Mouse (Mus musculus) monocyte, adult 2 months (primary cell): ENCODE measurements around the gene Ilk.

Source experiments
- DNase-seq, 2 experiments: peaks; one replicate each; pipeline ENCODE4 v3.0.0; 2022; ENCODE audit warnings: low spot score in 2 of 2, low read depth in 1 of 2

Gene Ilk

GRCm38 (mm10) chr7:105784556-105784955 lies 48.2 kb downstream of the Ilk start:
- no peak for DNase-seq

DNA sequence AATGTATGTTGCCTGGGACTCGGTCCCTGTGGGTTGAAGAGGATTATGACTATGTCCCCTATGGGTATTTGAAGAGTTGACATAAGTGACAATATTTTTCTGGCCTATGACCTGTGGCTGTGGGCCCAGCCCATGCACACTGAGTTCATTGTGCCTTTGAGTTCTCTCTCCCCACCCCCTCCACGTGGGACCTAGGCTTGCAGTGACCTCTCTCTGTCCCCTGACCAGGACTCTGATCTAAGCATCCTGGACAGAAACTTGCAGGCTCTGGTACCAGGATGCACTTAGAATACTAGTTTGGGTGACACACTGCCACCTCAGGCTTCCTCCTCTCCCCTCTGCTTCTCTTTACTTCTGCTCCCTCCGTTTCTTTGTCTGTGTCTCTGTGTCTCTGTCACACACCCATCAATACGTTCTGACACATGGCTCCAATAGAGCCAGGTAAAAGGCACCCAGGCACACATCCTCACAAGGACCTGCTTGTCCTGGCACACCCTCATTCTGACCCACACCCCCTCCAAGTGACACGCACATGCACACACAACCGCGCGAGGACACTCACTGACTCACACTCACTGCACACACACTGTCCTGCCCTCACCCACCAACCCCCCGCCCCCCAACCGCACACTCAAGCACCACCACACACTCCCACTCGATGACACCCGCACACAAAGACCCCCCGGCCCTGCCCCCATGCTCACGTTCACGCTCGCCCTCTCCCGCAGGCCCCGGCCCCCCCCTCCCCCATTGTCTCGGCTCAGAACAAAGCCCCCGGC lies 50.3 kb downstream of the Ilk start:
- no peak for DNase-seq

GRCm38 (mm10) chr7:105787285-105788140 lies 51.1 kb downstream of the Ilk start, which contains the start of gene Dchs1:
Dchs1 (minus strand) TSS chr7:105787654.
- DNase-seq, result no peak

DNA sequence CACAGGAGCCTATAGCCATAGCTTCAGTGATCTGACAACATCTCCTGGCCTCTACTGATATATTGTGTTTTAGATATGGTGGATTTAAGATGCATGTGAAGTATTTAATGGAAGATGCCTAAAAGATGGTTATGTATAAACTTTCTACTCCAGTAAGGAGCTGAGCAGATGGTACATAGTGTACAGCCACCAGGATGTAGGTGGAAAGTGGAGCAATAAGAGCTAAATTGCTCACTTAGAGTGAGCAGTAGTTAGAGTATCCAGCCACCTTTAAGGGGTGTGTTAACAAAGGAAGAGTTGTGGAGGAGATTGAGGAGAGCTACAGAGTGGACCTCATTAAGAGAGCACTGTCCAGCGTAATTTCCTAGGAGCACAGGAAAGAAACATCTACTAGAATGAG lies 54.8 kb downstream of the Ilk start:
- DNase-seq, result no peak
